Mouse (Mus musculus) MEL (cell line): Measurements from ENCODE around the gene Grb7. TPM values are rescaled to one million over a fixed set of nuclear protein-coding genes. Genes with fewer than 3 reads are reported as not detected.

Experiments
- DNase-seq: peaks from one replicate; pipeline ENCODE4 v3.0.0; 2011; ENCODE audit warnings: low read depth, low spot score
- H3K27ac ChIP-seq: 2 replicates; pipeline ENCODE4 v1.5.1; 2012; ENCODE audit warnings: low read depth, mild to moderate bottlenecking, control low read depth, low read length, moderate library complexity; ENCODE audit not compliant: control insufficient read depth
- H3K27me3 ChIP-seq, 2 experiments: fragments of 150-350 bp in 1 of 2; sonication (generic) in 1 of 2; 2 replicates each; pipeline ENCODE4 v1.6.1; 2012; ENCODE audit warnings: low read length in 2 of 2, mild to moderate bottlenecking in 2 of 2, improper control_type of control experiment in 1 of 2, moderate library complexity in 1 of 2; ENCODE audit not compliant: insufficient read depth in 2 of 2, control insufficient read depth in 1 of 2
- H3K36me3 ChIP-seq, 2 experiments: 2 replicates each; pipeline ENCODE4 v1.6.1; 2012 to 2014; ENCODE audit warnings: low read length in 2 of 2, improper control_type of control experiment in 1 of 2, inconsistent platforms in 1 of 2, mild to moderate bottlenecking in 1 of 2; ENCODE audit not compliant: insufficient read depth in 2 of 2, control insufficient read depth in 1 of 2
- H3K4me1 ChIP-seq, 2 experiments: fragments of 150-350 bp in 1 of 2; sonication (generic) in 1 of 2; 2 replicates each; pipeline ENCODE4 v1.6.1; 2012; ENCODE audit warnings: low read length in 2 of 2, improper control_type of control experiment in 1 of 2, mild to moderate bottlenecking in 1 of 2; ENCODE audit not compliant: insufficient read depth in 2 of 2, control insufficient read depth in 1 of 2
- H3K4me3 ChIP-seq, 2 experiments: fragments of 150-350 bp in 1 of 2; sonication (generic) in 1 of 2; 2 replicates each; pipeline ENCODE4 v1.5.1; 2012; ENCODE audit warnings: low read depth in 2 of 2, low read length in 2 of 2, mild to moderate bottlenecking in 2 of 2, moderate library complexity in 2 of 2, control low read depth in 1 of 2, improper control_type of control experiment in 1 of 2; ENCODE audit not compliant: control insufficient read depth in 1 of 2, insufficient read depth in 1 of 2
- H3K79me2 ChIP-seq: 2 replicates; pipeline ENCODE4 v1.6.1; 2012; ENCODE audit warnings: mild to moderate bottlenecking, low read length, moderate library complexity; ENCODE audit not compliant: control insufficient read depth, poor library complexity, insufficient read depth
- H3K9ac ChIP-seq: 2 replicates; pipeline ENCODE4 v1.6.1; 2012; ENCODE audit warnings: low read depth, mild to moderate bottlenecking, control low read depth, low read length, moderate library complexity; ENCODE audit not compliant: control insufficient read depth, poor library complexity, severe bottlenecking
- H3K9me3 ChIP-seq: fragments of 150-350 bp; sonication (generic); replicated peaks from 2 replicates; pipeline ENCODE4 v1.6.1; 2012; ENCODE audit warnings: mild to moderate bottlenecking, low read length, improper control_type of control experiment, moderate library complexity; ENCODE audit not compliant: insufficient read depth
- BHLHE40 ChIP-seq: IDR thresholded peaks from 2 replicates; pipeline ENCODE4 v1.6.1; 2012; ENCODE audit warnings: low read depth, mild to moderate bottlenecking, inconsistent platforms, low read length, improper control_type of control experiment, borderline replicate concordance
- CHD1 ChIP-seq: IDR thresholded peaks from 2 replicates; pipeline ENCODE4 v1.6.1; 2012; ENCODE audit warnings: low read depth, mild to moderate bottlenecking, inconsistent platforms, low read length, improper control_type of control experiment
- CHD2 ChIP-seq: IDR thresholded peaks from 2 replicates; pipeline ENCODE4 v1.6.1; 2011; ENCODE audit warnings: low read length, improper control_type of control experiment
- CTCF ChIP-seq, 3 experiments: IDR thresholded peaks in 2 of 3; conservative IDR thresholded peaks in 1 of 3; 2 replicates each; pipeline ENCODE4 v1.5.1; 2011 to 2012; ENCODE audit warnings: low read length in 3 of 3, low read depth in 2 of 3, mild to moderate bottlenecking in 2 of 3, improper control_type of control experiment in 1 of 3, inconsistent platforms in 1 of 3, mixed read lengths in 1 of 3, moderate library complexity in 1 of 3; ENCODE audit not compliant: control insufficient read depth in 1 of 3, insufficient read depth in 1 of 3, poor library complexity in 1 of 3, severe bottlenecking in 1 of 3
- E2F4 ChIP-seq: IDR thresholded peaks from 2 replicates; pipeline ENCODE4 v1.6.1; 2011; ENCODE audit warnings: low read depth, low read length, improper control_type of control experiment, borderline replicate concordance
- EP300 ChIP-seq, 2 experiments: IDR thresholded peaks; 2 replicates each; pipeline ENCODE4 v1.6.1; 2011; ENCODE audit warnings: improper control_type of control experiment in 2 of 2, low read length in 2 of 2, low read depth in 1 of 2, mild to moderate bottlenecking in 1 of 2
- ETS1 ChIP-seq: IDR thresholded peaks from 2 replicates; pipeline ENCODE4 v1.6.1; 2012; ENCODE audit warnings: low read depth, mild to moderate bottlenecking, inconsistent platforms, low read length, improper control_type of control experiment, moderate library complexity
- HCFC1 ChIP-seq: IDR thresholded peaks from 2 replicates; pipeline ENCODE4 v1.6.1; 2012; ENCODE audit warnings: low read depth, mild to moderate bottlenecking, inconsistent platforms, low read length, improper control_type of control experiment, moderate library complexity
- KAT2A ChIP-seq: conservative IDR thresholded peaks from 2 replicates; pipeline ENCODE4 v1.6.1; 2012; ENCODE audit warnings: low read depth, low read length, improper control_type of control experiment, inconsistent platforms
- MAX ChIP-seq: IDR thresholded peaks from 2 replicates; pipeline ENCODE4 v1.6.1; 2011; ENCODE audit warnings: low read length, improper control_type of control experiment
- MAZ ChIP-seq: IDR thresholded peaks from 2 replicates; pipeline ENCODE4 v1.6.1; 2012; ENCODE audit warnings: low read depth, mild to moderate bottlenecking, inconsistent platforms, low read length, improper control_type of control experiment
- MEF2A ChIP-seq: IDR thresholded peaks from 2 replicates; pipeline ENCODE4 v1.6.1; 2014; ENCODE audit warnings: low read depth, mild to moderate bottlenecking, inconsistent platforms, low read length, improper control_type of control experiment; ENCODE audit not compliant: poor library complexity, insufficient replicate concordance, severe bottlenecking; ENCODE audit errors: extremely low read depth
- MXI1 ChIP-seq: IDR thresholded peaks from 2 replicates; pipeline ENCODE4 v1.6.1; 2011; ENCODE audit warnings: mild to moderate bottlenecking, low read depth, low read length, improper control_type of control experiment
- MYB ChIP-seq: IDR thresholded peaks from 2 replicates; pipeline ENCODE4 v1.6.1; 2011; ENCODE audit warnings: mild to moderate bottlenecking, low read depth, low read length, improper control_type of control experiment
- NELFE ChIP-seq: IDR thresholded peaks from 2 replicates; pipeline ENCODE4 v1.6.1; 2011; ENCODE audit warnings: low read depth, low read length, improper control_type of control experiment
- POLR2A ChIP-seq, 2 experiments: IDR thresholded peaks; 2 replicates each; pipeline ENCODE4 v1.6.1; 2011 to 2012; ENCODE audit warnings: low read length in 2 of 2, mild to moderate bottlenecking in 2 of 2, control low read depth in 1 of 2, improper control_type of control experiment in 1 of 2, low read depth in 1 of 2, moderate library complexity in 1 of 2; ENCODE audit not compliant: control insufficient read depth in 1 of 2, insufficient read depth in 1 of 2, poor library complexity in 1 of 2
- POLR2AphosphoS2 ChIP-seq: IDR thresholded peaks from 2 replicates; pipeline ENCODE4 v1.6.1; 2011; ENCODE audit warnings: low read length, improper control_type of control experiment
- POLR2AphosphoS5 ChIP-seq: IDR thresholded peaks from 2 replicates; pipeline ENCODE4 v1.6.1; 2012; ENCODE audit warnings: low read depth, borderline replicate concordance, mild to moderate bottlenecking, inconsistent platforms, low read length, moderate library complexity, mixed read lengths
- RCOR1 ChIP-seq: IDR thresholded peaks from 2 replicates; pipeline ENCODE4 v1.6.1; 2012; ENCODE audit warnings: low read depth, mild to moderate bottlenecking, inconsistent platforms, low read length, improper control_type of control experiment
- SIN3A ChIP-seq: IDR thresholded peaks from 2 replicates; pipeline ENCODE4 v1.6.1; 2012; ENCODE audit warnings: low read length, improper control_type of control experiment, inconsistent platforms
- SMC3 ChIP-seq: IDR thresholded peaks from 2 replicates; pipeline ENCODE4 v1.6.1; 2011; ENCODE audit warnings: low read depth, low read length, improper control_type of control experiment
- TAL1 ChIP-seq: IDR thresholded peaks from 2 replicates; pipeline ENCODE4 v1.6.1; 2012; ENCODE audit warnings: mild to moderate bottlenecking, inconsistent platforms, low read length, moderate library complexity, mixed read lengths
- TCF12 ChIP-seq: IDR thresholded peaks from 2 replicates; pipeline ENCODE4 v1.6.1; 2014; ENCODE audit warnings: low read depth, mild to moderate bottlenecking, inconsistent platforms, low read length, improper control_type of control experiment, moderate library complexity
- UBTF ChIP-seq: IDR thresholded peaks from 2 replicates; pipeline ENCODE4 v1.6.1; 2012; ENCODE audit warnings: low read depth, mild to moderate bottlenecking, inconsistent platforms, low read length, improper control_type of control experiment, moderate library complexity, borderline replicate concordance; ENCODE audit not compliant: insufficient read depth
- ZMIZ1 ChIP-seq: IDR thresholded peaks from 2 replicates; pipeline ENCODE4 v1.6.1; 2012; ENCODE audit warnings: low read depth, mild to moderate bottlenecking, inconsistent platforms, low read length, improper control_type of control experiment, moderate library complexity
- ZNF384 ChIP-seq: IDR thresholded peaks from 2 replicates; pipeline ENCODE4 v1.6.1; 2012; ENCODE audit warnings: low read depth, mild to moderate bottlenecking, inconsistent platforms, low read length, improper control_type of control experiment
- polyA plus RNA-seq, 2 experiments: library from polyadenylated mRNA; stranded (reverse) in 1 of 2; unstranded in 1 of 2; fragments of >175 nt in 1 of 2; fragments of >200 nt in 1 of 2; gene quantifications; 2 replicates each; pipeline versions ENCODE4 v1.2.1 to v1.2.4; 2012; ENCODE audit warnings: low replicate concordance in 2 of 2, low read depth in 1 of 2; ENCODE audit not compliant: insufficient read length in 2 of 2, insufficient read depth in 1 of 2, missing spikeins in 1 of 2
- total RNA-seq: library from RNA; depleted of rRNA; stranded (reverse); fragments of 300-350 nt; gene quantifications from 2 replicates; pipeline ENCODE4 v1.2.3, GENCODE M21; 2012

The Grb7 gene
- total and polyA plus RNA-seq, 3 experiments: 0.21 TPM; not detected in 2

DNA sequence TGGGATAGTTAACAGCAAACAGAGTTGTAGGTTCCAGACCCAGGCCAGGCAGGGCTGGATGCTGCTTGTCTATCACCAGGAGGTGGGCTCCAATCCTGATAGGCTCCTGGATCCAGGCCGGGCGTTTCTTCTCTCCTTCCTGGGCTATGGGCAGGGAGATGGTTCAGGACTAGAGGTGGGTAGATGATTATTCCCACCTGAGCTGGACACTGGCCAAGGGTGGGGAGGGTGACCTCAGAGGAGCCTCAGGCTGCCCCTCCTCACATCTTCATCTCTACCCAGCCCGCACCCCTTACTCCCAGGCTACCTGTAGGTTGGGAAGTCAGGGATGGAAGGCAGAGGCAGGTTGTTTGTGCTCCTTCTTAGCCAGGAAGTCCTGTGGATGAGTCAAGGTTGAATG lies 3.2 kb downstream of the Grb7 start:
- no peak overlapping the region for H3K4me3 ChIP-seq

DNA sequence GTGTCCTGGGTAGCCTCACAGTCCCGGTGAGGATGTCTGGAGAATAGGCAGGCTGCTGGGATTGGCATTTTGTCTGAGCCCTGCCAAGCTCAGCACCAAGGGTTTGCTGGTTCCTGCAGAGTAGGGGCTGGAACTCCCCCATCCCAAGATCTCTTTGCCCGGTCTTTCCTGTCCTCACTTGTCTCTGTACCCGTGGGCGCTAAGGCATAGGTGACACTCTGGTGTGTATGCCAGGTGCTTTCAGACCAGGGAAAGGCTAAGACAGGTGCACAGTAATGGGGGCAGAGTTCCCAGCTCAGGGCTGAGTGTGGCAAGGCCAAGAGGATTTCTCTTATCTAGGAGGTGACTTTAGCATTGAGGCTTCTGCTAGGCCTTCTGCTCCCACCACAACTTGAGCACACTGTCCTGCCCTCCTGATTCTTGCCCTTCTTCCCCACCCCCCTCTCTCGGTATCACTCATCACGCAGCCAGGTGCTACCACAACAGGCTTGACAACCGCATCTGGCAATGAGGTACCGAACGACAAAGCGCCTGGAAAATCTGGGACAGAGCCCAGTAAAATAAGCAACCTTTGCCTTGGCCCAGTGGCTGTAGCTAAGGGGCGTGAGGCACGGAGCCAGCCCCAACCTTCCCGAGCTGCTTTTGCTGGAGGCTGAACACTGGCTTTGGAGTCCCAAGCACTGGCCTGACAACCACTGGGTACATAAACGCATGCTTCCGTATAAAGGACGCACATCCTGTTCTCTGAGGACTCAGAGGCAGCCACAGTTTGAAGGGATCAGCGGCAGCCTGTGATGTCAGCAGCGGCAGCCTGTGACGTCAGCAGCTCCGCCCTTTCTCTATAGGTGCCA lies 4.0 kb downstream of the Grb7 start:
- no peak overlapping the region for H3K4me3 ChIP-seq
- no peak for DNase-seq
- no peaks in the 10 kb centered on the region for H3K9me3 ChIP-seq
- TF ChIP-seq MAZ (no peak), UBTF (no peak), POLR2AphosphoS2 (no peak), POLR2AphosphoS5 (no peak), SMC3 (no peak), MXI1 (no peak), E2F4 (no peak), CHD2 (no peak), ZMIZ1 (no peak), MYB (no peak), NELFE (no peak), ETS1 (no peak), HCFC1 (no peak)
- H3K27ac ChIP-seq: no peak overlapping the region
- H3K36me3 ChIP-seq: no peaks in the 10 kb centered on the region
- H3K9ac ChIP-seq: no peak overlapping the region
- H3K4me1 ChIP-seq: no peaks in the 10 kb centered on the region
- no peaks in the 10 kb centered on the region; a peak in 3 of 4 replicates for H3K27me3 ChIP-seq
- no peaks in the 10 kb centered on the region for H3K79me2 ChIP-seq

More for the DNA sequence above, 3.2 kb downstream of the Grb7 start:
- DNase-seq: no peak
- H3K79me2 ChIP-seq: no peaks in the 10 kb centered on the region
- H3K27ac ChIP-seq: no peak overlapping the region
- H3K27me3 ChIP-seq: no peaks in the 10 kb centered on the region; a peak in 3 of 4 replicates
- H3K9ac ChIP-seq: no peak overlapping the region
- TF ChIP-seq MAX (no peak), E2F4 (no peak), POLR2A (IDR thresholded peaks at IDR 0.05; ENCODE audit: control insufficient read depth in 1 of 2, insufficient read depth in 1 of 2, low read depth in 1 of 2, low read length in 2 of 2, poor library complexity in 1 of 2) (no peak), RCOR1 (no peak), MYB (no peak), SIN3A (no peak), KAT2A (no peak), MEF2A (no peak), ETS1 (no peak), SMC3 (no peak), POLR2AphosphoS2 (no peak), CHD1 (no peak), TCF12 (no peak), CTCF (IDR thresholded peaks at IDR 0.05 in 2 of 3, conservative IDR thresholded peaks at IDR 0.05 in 1 of 3; ENCODE audit: control insufficient read depth in 1 of 3, insufficient read depth in 1 of 3, low read depth in 2 of 3, low read length in 3 of 3, poor library complexity in 1 of 3, severe bottlenecking in 1 of 3) (no peak), BHLHE40 (no peak), EP300 (IDR thresholded peaks at IDR 0.05; ENCODE audit: low read depth in 1 of 2, low read length in 2 of 2) (no peak), ZNF384 (no peak), TAL1 (no peak)
- TF ChIP-seq, all 39 proteins: peak for 0
- Histone ChIP-seq H3K36me3 (no peaks in the 10 kb centered on the region), H3K9me3 (no peaks in the 10 kb centered on the region), H3K4me1 (no peaks in the 10 kb centered on the region)
